In the genomic region with DNA sequence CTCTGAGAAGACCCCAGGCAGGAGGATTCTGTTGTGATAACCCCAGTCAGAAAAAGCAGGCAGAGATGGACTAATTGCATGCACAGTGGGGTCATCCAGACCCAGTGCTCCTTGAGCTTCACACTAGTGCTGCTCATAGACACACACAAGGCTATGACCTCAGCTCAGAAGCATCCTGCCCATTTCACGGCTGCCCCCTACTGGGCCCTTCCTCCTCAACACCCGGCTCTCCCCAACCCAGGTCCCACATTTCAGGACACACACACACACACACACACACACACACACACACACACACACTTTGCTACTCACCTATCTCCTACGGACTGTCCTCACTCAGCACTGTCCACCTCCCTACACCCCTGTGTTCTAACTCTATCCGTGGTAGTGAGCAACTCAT, we compare ENCODE assay signal across 8 mouse cellular contexts. TPM values are rescaled to one million over a fixed set of nuclear protein-coding genes. Genes with fewer than 3 reads are reported as not detected.
DNase-seq lines count a peak whose midpoint lies in the region; ATAC-seq and TF ChIP-seq lines count a peak whose summit lies in the region.

No protein-coding gene starts in this region.

- 49% methylated on average over 4 of the region's 4 CpGs for WGBS in embryonic facial prominence, embryonic 11.5 days
- 29% methylated on average over 4 of the region's 4 CpGs for WGBS in intestine, postnatal 0 days
- WGBS in midbrain, embryonic 13.5 days: 46% methylated on average over 4 of the region's 4 CpGs

- no peaks in the 10 kb centered on the region for H3K4me1 ChIP-seq in embryonic facial prominence, embryonic 11.5 days (ENCODE audit: control insufficient read depth, insufficient read depth, low read length)
- no peaks in the 10 kb centered on the region for H3K4me1 ChIP-seq in intestine, postnatal 0 days (replicated peaks; ENCODE audit: control insufficient read depth, insufficient read depth, low read length)
- H3K4me1 ChIP-seq in midbrain, embryonic 13.5 days (replicated peaks): no peaks in the 10 kb centered on the region

- H3K4me3 ChIP-seq in embryonic facial prominence, embryonic 11.5 days (ENCODE audit: low read depth, low read length): no peak overlapping the region
- H3K4me3 ChIP-seq in intestine, postnatal 0 days (ENCODE audit: low read depth, low read length): no peak overlapping the region
- no peak overlapping the region for H3K4me3 ChIP-seq in midbrain, embryonic 13.5 days (replicated peaks)

- peaks cover 22% of the 10 kb centered on the region for H3K36me3 ChIP-seq in embryonic facial prominence, embryonic 11.5 days (replicated peaks; ENCODE audit: control insufficient read depth, insufficient read depth, low read depth, low read length)
- peaks cover 46% of the 10 kb centered on the region for H3K36me3 ChIP-seq in intestine, postnatal 0 days (ENCODE audit: control insufficient read depth, insufficient read depth)
- H3K36me3 ChIP-seq in midbrain, embryonic 13.5 days: peaks cover 40% of the 10 kb centered on the region

- no peak overlapping the region for H3K9ac ChIP-seq in embryonic facial prominence, embryonic 11.5 days (replicated peaks; ENCODE audit: low read length)
- H3K9ac ChIP-seq in intestine, postnatal 0 days (ENCODE audit: low read depth, low read length): no peak overlapping the region
- no peak overlapping the region for H3K9ac ChIP-seq in midbrain, embryonic 13.5 days (replicated peaks)

- peak; percentile 68 to 70 for DNase-seq in cerebellum, postnatal 10 days
- DNase-seq in cerebellum, adult 11-12 months: no peak
- DNase-seq in right cerebral cortex, postnatal 4 days: peak; percentile 48
- no peak for DNase-seq in right cerebral cortex, adult 2 months (ENCODE audit: low spot score in 2 of 2)
- peak; percentile 48 for DNase-seq in embryonic facial prominence, embryonic 11.5 days (ENCODE audit: low spot score)
- DNase-seq in layer of hippocampus, adult 18-20 months (ENCODE audit: low spot score in 2 of 2): no peak

- H3K9me3 ChIP-seq in embryonic facial prominence, embryonic 11.5 days (replicated peaks; ENCODE audit: control insufficient read depth, low read length): no peaks in the 10 kb centered on the region
- H3K9me3 ChIP-seq in intestine, postnatal 0 days (ENCODE audit: control insufficient read depth): no peaks in the 10 kb centered on the region
- H3K9me3 ChIP-seq in midbrain, embryonic 13.5 days: no peaks in the 10 kb centered on the region

- no peaks in the 10 kb centered on the region for H3K27me3 ChIP-seq in embryonic facial prominence, embryonic 11.5 days (ENCODE audit: control insufficient read depth, insufficient read depth, low read length)
- no peaks in the 10 kb centered on the region for H3K27me3 ChIP-seq in intestine, postnatal 0 days (replicated peaks; ENCODE audit: control insufficient read depth, insufficient read depth, low read length)
- H3K27me3 ChIP-seq in midbrain, embryonic 13.5 days: no peaks in the 10 kb centered on the region

- no peak overlapping the region for H3K4me2 ChIP-seq in embryonic facial prominence, embryonic 11.5 days (ENCODE audit: low read depth, low read length)
- no peak overlapping the region for H3K4me2 ChIP-seq in intestine, postnatal 0 days (replicated peaks; ENCODE audit: low read depth)
- H3K4me2 ChIP-seq in midbrain, embryonic 13.5 days (replicated peaks): no peak overlapping the region

- H3K27ac ChIP-seq in embryonic facial prominence, embryonic 11.5 days (replicated peaks; ENCODE audit: low read depth, low read length): no peak overlapping the region
- no peak overlapping the region for H3K27ac ChIP-seq in intestine, postnatal 0 days (ENCODE audit: low read depth, low read length)
- no peak overlapping the region for H3K27ac ChIP-seq in midbrain, embryonic 13.5 days

- 0 out of 2 replicates have a peak, but pooled peaks have one; percentile 14 for ATAC-seq in embryonic facial prominence, embryonic 11.5 days (replicated peaks; ENCODE audit: insufficient number of reproducible peaks, low FRiP score, low TSS enrichment, low read depth)
- peak; percentile 42; the same call in 1 of the 2 replicates for ATAC-seq in intestine, postnatal 0 days
- ATAC-seq in midbrain, embryonic 13.5 days: peak; percentile 14; the same call in 1 of the 2 replicates

- TF ChIP-seq CTCF in intestine, postnatal 0 days (IDR thresholded peaks at IDR 0.05; ENCODE audit: low read depth): peak; percentile 73

RNA-seq across cellular contexts. Expression of a gene that starts 16.4 kb away (rescaled TPM):
- polyA plus RNA-seq in embryonic facial prominence, embryonic 11.5 days (2014; fragmentation: Nextera tagmentation; extraction: Ambion mirVana): 75.8 and 83.4 TPM in 2 replicates
- 90.6 and 92.1 TPM in 2 replicates for polyA plus RNA-seq in intestine, postnatal 0 days (2015; fragmentation: Nextera tagmentation; extraction: Ambion mirVana)
- polyA plus RNA-seq in midbrain, embryonic 13.5 days (2015; fragmentation: Nextera tagmentation; extraction: Ambion mirVana): 53.7 and 61.9 TPM in 2 replicates
- 10 to 100 TPM; 12.8 to 14.6 TPM for total RNA-seq in layer of hippocampus, adult 18-20 months (2021)

RNA-seq across cellular contexts. Expression of a gene that starts 18.0 kb away (rescaled TPM):
- 19.0 and 19.7 TPM in 2 replicates for polyA plus RNA-seq in embryonic facial prominence, embryonic 11.5 days (2014; fragmentation: Nextera tagmentation; extraction: Ambion mirVana)
- 13.1 and 13.3 TPM in 2 replicates for polyA plus RNA-seq in intestine, postnatal 0 days (2015; fragmentation: Nextera tagmentation; extraction: Ambion mirVana)
- polyA plus RNA-seq in midbrain, embryonic 13.5 days (2015; fragmentation: Nextera tagmentation; extraction: Ambion mirVana): 36.1 and 37.8 TPM in 2 replicates
- total RNA-seq in layer of hippocampus, adult 18-20 months (2021): 10 to 100 TPM; 56.3 to 62.2 TPM

RNA-seq across cellular contexts. Expression of a gene that starts 28.7 kb away (rescaled TPM):
- 3.5 and 5.7 TPM in 2 replicates for polyA plus RNA-seq in embryonic facial prominence, embryonic 11.5 days (2014; fragmentation: Nextera tagmentation; extraction: Ambion mirVana)
- 1.4 and 1.6 TPM in 2 replicates for polyA plus RNA-seq in intestine, postnatal 0 days (2015; fragmentation: Nextera tagmentation; extraction: Ambion mirVana)
- polyA plus RNA-seq in midbrain, embryonic 13.5 days (2015; fragmentation: Nextera tagmentation; extraction: Ambion mirVana): 9.4 and 10.5 TPM in 2 replicates
- 10 to 100 TPM; 42.6 to 44.2 TPM for total RNA-seq in layer of hippocampus, adult 18-20 months (2021)

RNA-seq across cellular contexts. Expression of a gene that starts 42.2 kb away (rescaled TPM):
- 48.5 and 50.8 TPM in 2 replicates for polyA plus RNA-seq in embryonic facial prominence, embryonic 11.5 days (2014; fragmentation: Nextera tagmentation; extraction: Ambion mirVana)
- polyA plus RNA-seq in intestine, postnatal 0 days (2015; fragmentation: Nextera tagmentation; extraction: Ambion mirVana): 17.9 and 21.3 TPM in 2 replicates
- 60.3 and 61.9 TPM in 2 replicates for polyA plus RNA-seq in midbrain, embryonic 13.5 days (2015; fragmentation: Nextera tagmentation; extraction: Ambion mirVana)
- total RNA-seq in layer of hippocampus, adult 18-20 months (2021): 10 to 100 TPM; 48.3 to 55.2 TPM

RNA-seq across cellular contexts. Expression of a gene that starts 56.0 kb away (rescaled TPM):
- 9.8 and 11.6 TPM in 2 replicates for polyA plus RNA-seq in embryonic facial prominence, embryonic 11.5 days (2014; fragmentation: Nextera tagmentation; extraction: Ambion mirVana)
- 5.1 and 5.2 TPM in 2 replicates for polyA plus RNA-seq in intestine, postnatal 0 days (2015; fragmentation: Nextera tagmentation; extraction: Ambion mirVana)
- polyA plus RNA-seq in midbrain, embryonic 13.5 days (2015; fragmentation: Nextera tagmentation; extraction: Ambion mirVana): 23.8 and 26.5 TPM in 2 replicates
- total RNA-seq in layer of hippocampus, adult 18-20 months (2021): 10 to 100 TPM; 88.3 to 90.3 TPM

Comparison
In these comparisons a context has a peak if more than half of its experiments do, and no peak if none do; other contexts are left out.
1. DNase-seq: peak in cerebellum, postnatal 10 days (2 of 2), right cerebral cortex, postnatal 4 days (single experiment) and embryonic facial prominence, embryonic 11.5 days (single experiment); none in cerebellum, adult 11-12 months (single experiment), right cerebral cortex, adult 2 months (0 of 2) and layer of hippocampus, adult 18-20 months (0 of 2).
2. Peak in every context shown above with its lines, with median percentiles within 50 percentile points of each other: ATAC-seq.